Mouse (Mus musculus) embryo, embryonic 10.5 days (tissue): Measurements from ENCODE around the gene Tssc4.

Experiments
- DNase-seq: peaks from one replicate; pipeline ENCODE4 v3.0.0-alpha.2; 2015; ENCODE audit warnings: low spot score

The Tssc4 gene

GRCm38 (mm10) chr7:143109696-143110095, 40.6 kb downstream of the Tssc4 start:
- DNase-seq = no peak

- DNase-seq = no peak
Measured at GRCm38 (mm10) chr7:143110803-143111202, 41.8 kb downstream of the Tssc4 start.

GRCm38 (mm10) chr7:143111719-143112118, 42.7 kb downstream of the Tssc4 start:
- no peak for DNase-seq

- DNase-seq = no peak
Measured at GRCm38 (mm10) chr7:143112395-143112794, 43.3 kb downstream of the Tssc4 start.

- no peak for DNase-seq
Measured at GRCm38 (mm10) chr7:143114773-143115172, 45.7 kb downstream of the Tssc4 start.

GRCm38 (mm10) chr7:143116521-143116920, 47.5 kb downstream of the Tssc4 start:
- no peak for DNase-seq

GRCm38 (mm10) chr7:143119407-143119806, 50.4 kb downstream of the Tssc4 start:
- DNase-seq = no peak

- no peak for DNase-seq
Measured at GRCm38 (mm10) chr7:143119826-143120225, 50.8 kb downstream of the Tssc4 start.
